Mouse (Mus musculus): ENCODE data around the gene Senp6. TPM values are rescaled to one million over a fixed set of nuclear protein-coding genes. Genes with fewer than 3 reads are reported as not detected.
A peak's percentile ranks its signal among the peaks of the same experiment; 100 is the strongest.
"Not testable (repeated sequence)": the region's sequence is repeated elsewhere in the genome, so short reads cannot be mapped to it uniquely, and the experiment has no call there.

Senp6 gene
- polyA plus RNA-seq, 1 experiment from 2014 or later: 87.8 TPM

GRCm38 (mm10) chr9:80052951-80053350, 13.8 kb upstream of the Senp6 start:
- H3K4me1 ChIP-seq: no peaks in the 10 kb centered on the region
- no peak overlapping the region for H3K4me2 ChIP-seq (replicated peaks)
- no peak overlapping the region for H3K27ac ChIP-seq
- WGBS: 81% methylated on average over 5 of the region's 5 CpGs
- ATAC-seq (ENCODE audit: low FRiP score, low read depth): no peak
- no peaks in the 10 kb centered on the region for H3K36me3 ChIP-seq
- H3K9ac ChIP-seq: no peak overlapping the region
- H3K27me3 ChIP-seq (replicated peaks): no peaks in the 10 kb centered on the region
- H3K4me3 ChIP-seq: no peak overlapping the region
- H3K9me3 ChIP-seq: 0 out of 2 replicates have a peak, but pooled peaks cover 7% of the 10 kb centered on the region

- H3K27ac ChIP-seq: no peak overlapping the region
Observed at GRCm38 (mm10) chr9:80057690-80058089, 9.0 kb upstream of the Senp6 start.

GRCm38 (mm10) chr9:80065495-80065894, 1.2 kb upstream of the Senp6 start:
- H3K4me3 ChIP-seq; ATAC-seq (ENCODE audit: low FRiP score, low read depth); H3K27me3 ChIP-seq (replicated peaks); H3K27ac ChIP-seq; H3K4me1 ChIP-seq; H3K9ac ChIP-seq; H3K36me3 ChIP-seq; H3K4me2 ChIP-seq (replicated peaks); H3K9me3 ChIP-seq: not testable (repeated sequence)
- WGBS: 88% methylated on average over 2 of the region's 2 CpGs

More at GRCm38 (mm10) chr9:80057690-80058089, 9.0 kb upstream of the Senp6 start:
- no peak overlapping the region for H3K4me3 ChIP-seq
- ATAC-seq (ENCODE audit: low FRiP score, low read depth): no peak
- 85% methylated on average over 2 of the region's 2 CpGs for WGBS
- H3K27me3 ChIP-seq (replicated peaks): no peaks in the 10 kb centered on the region
- H3K9ac ChIP-seq: no peak overlapping the region
- H3K36me3 ChIP-seq: no peaks in the 10 kb centered on the region
- H3K4me2 ChIP-seq (replicated peaks): no peak overlapping the region
- 0 out of 2 replicates have a peak, but pooled peaks cover 7% of the 10 kb centered on the region for H3K9me3 ChIP-seq
- H3K4me1 ChIP-seq: no peaks in the 10 kb centered on the region

GRCm38 (mm10) chr9:80067221-80068027, 721 bp downstream of the Senp6 start:
- WGBS: under 1% methylated on average over 91 of the region's 93 CpGs
- no peaks in the 10 kb centered on the region for H3K27me3 ChIP-seq (replicated peaks)
- no peaks in the 10 kb centered on the region for H3K36me3 ChIP-seq
- peak overlapping the region; percentile 60 for H3K4me2 ChIP-seq (replicated peaks)
- H3K4me3 ChIP-seq: peak overlapping the region; percentile 95
- H3K9me3 ChIP-seq: no peaks in the 10 kb centered on the region
- peaks cover 15% of the 10 kb centered on the region for H3K4me1 ChIP-seq
- ATAC-seq (ENCODE audit: low FRiP score, low read depth): peak; percentile 86
- peak overlapping the region; percentile 99 for H3K9ac ChIP-seq
- peak overlapping the region; percentile 100 for H3K27ac ChIP-seq

GRCm38 (mm10) chr9:80068028-80068515, 1.4 kb downstream of the Senp6 start:
- H3K27ac ChIP-seq: peak overlapping the region; percentile 100
- no peaks in the 10 kb centered on the region for H3K36me3 ChIP-seq
- H3K27me3 ChIP-seq (replicated peaks): no peaks in the 10 kb centered on the region
- H3K9ac ChIP-seq: peak overlapping the region; percentile 99
- peak overlapping the region; percentile 95 for H3K4me3 ChIP-seq
- no peaks in the 10 kb centered on the region for H3K9me3 ChIP-seq
- peak overlapping the region; percentile 60 for H3K4me2 ChIP-seq (replicated peaks)
- H3K4me1 ChIP-seq: peaks cover 15% of the 10 kb centered on the region
- no peak for ATAC-seq (ENCODE audit: low FRiP score, low read depth)
- 1% methylated on average over 18 of the region's 18 CpGs for WGBS

- peak overlapping the region; percentile 95 for H3K4me3 ChIP-seq
- H3K27me3 ChIP-seq (replicated peaks): no peaks in the 10 kb centered on the region
- no peak for ATAC-seq (ENCODE audit: low FRiP score, low read depth)
- H3K4me2 ChIP-seq (replicated peaks): peak overlapping the region; percentile 60
- peak overlapping the region; percentile 99; the same call in 1 of the 2 replicates for H3K9ac ChIP-seq
- H3K36me3 ChIP-seq: no peaks in the 10 kb centered on the region
- H3K27ac ChIP-seq: no peak overlapping the region
- WGBS: 51% methylated on average over 11 of the region's 11 CpGs
- no peaks in the 10 kb centered on the region for H3K9me3 ChIP-seq
- peaks cover 18% of the 10 kb centered on the region for H3K4me1 ChIP-seq
Observed at GRCm38 (mm10) chr9:80068735-80069315, 2.1 kb downstream of the Senp6 start.

GRCm38 (mm10) chr9:80070026-80070425, 3.3 kb downstream of the Senp6 start:
- ATAC-seq (ENCODE audit: low FRiP score, low read depth): no peak
- Histone ChIP-seq H3K36me3 (no peaks in the 10 kb centered on the region), H3K27me3 (replicated peaks) (no peaks in the 10 kb centered on the region), H3K9ac (no peak overlapping the region), H3K27ac (no peak overlapping the region), H3K4me1 (peaks cover 28% of the 10 kb centered on the region), H3K9me3 (no peaks in the 10 kb centered on the region), H3K4me3 (no peak overlapping the region), H3K4me2 (replicated peaks) (no peak overlapping the region)
- 86% methylated on average over 3 of the region's 3 CpGs for WGBS

GRCm38 (mm10) chr9:80071616-80072015, 4.9 kb downstream of the Senp6 start:
- H3K27ac ChIP-seq: no peak overlapping the region
- no peak for ATAC-seq (ENCODE audit: low FRiP score, low read depth)
- H3K4me1 ChIP-seq: peaks cover 31% of the 10 kb centered on the region
- WGBS: 54% methylated on average over 3 of the region's 3 CpGs
- no peak overlapping the region for H3K9ac ChIP-seq
- no peaks in the 10 kb centered on the region for H3K36me3 ChIP-seq
- no peak overlapping the region for H3K4me3 ChIP-seq
- no peak overlapping the region for H3K4me2 ChIP-seq (replicated peaks)
- no peaks in the 10 kb centered on the region for H3K27me3 ChIP-seq (replicated peaks)
- H3K9me3 ChIP-seq: no peaks in the 10 kb centered on the region

- Histone ChIP-seq H3K4me1 (peaks cover 31% of the 10 kb centered on the region), H3K36me3 (no peaks in the 10 kb centered on the region), H3K27ac (no peak overlapping the region), H3K4me3 (no peak overlapping the region), H3K9me3 (no peaks in the 10 kb centered on the region), H3K4me2 (replicated peaks) (no peak overlapping the region), H3K27me3 (replicated peaks) (no peaks in the 10 kb centered on the region), H3K9ac (no peak overlapping the region)
- 61% methylated on average over 1 of the region's 1 CpGs for WGBS
- no peak for ATAC-seq (ENCODE audit: low FRiP score, low read depth)
Observed at GRCm38 (mm10) chr9:80074067-80074466, 7.4 kb downstream of the Senp6 start.

- Histone ChIP-seq H3K4me1 (peaks cover 29% of the 10 kb centered on the region), H3K27me3 (replicated peaks) (no peaks in the 10 kb centered on the region), H3K9ac (no peak overlapping the region), H3K27ac (no peak overlapping the region), H3K4me3 (no peak overlapping the region), H3K4me2 (replicated peaks) (no peak overlapping the region), H3K9me3 (no peaks in the 10 kb centered on the region), H3K36me3 (no peaks in the 10 kb centered on the region)
- no peak for ATAC-seq (ENCODE audit: low FRiP score, low read depth)
Observed at GRCm38 (mm10) chr9:80074949-80075348, 8.2 kb downstream of the Senp6 start.

GRCm38 (mm10) chr9:80080941-80081340, 14.2 kb downstream of the Senp6 start:
- H3K9me3 ChIP-seq: no peaks in the 10 kb centered on the region
- ATAC-seq (ENCODE audit: low FRiP score, low read depth): no peak
- WGBS: 100% methylated on average over 1 of the region's 1 CpGs

GRCm38 (mm10) chr9:80084429-80085092, 17.9 kb downstream of the Senp6 start:
- ATAC-seq (ENCODE audit: low FRiP score, low read depth): 0 out of 2 replicates have a peak, but pooled peaks have one; percentile 26
- 48% methylated on average over 10 of the region's 10 CpGs for WGBS
- Histone ChIP-seq H3K27ac (no peak overlapping the region), H3K36me3 (0 out of 2 replicates have a peak, but pooled peaks cover 5% of the 10 kb centered on the region), H3K9ac (no peak overlapping the region), H3K4me2 (replicated peaks) (no peak overlapping the region), H3K9me3 (no peaks in the 10 kb centered on the region), H3K27me3 (replicated peaks) (no peaks in the 10 kb centered on the region), H3K4me3 (no peak overlapping the region), H3K4me1 (peaks cover 22% of the 10 kb centered on the region)

More at GRCm38 (mm10) chr9:80080941-80081340, 14.2 kb downstream of the Senp6 start:
- Histone ChIP-seq H3K27ac (no peak overlapping the region), H3K9ac (no peak overlapping the region), H3K36me3 (0 out of 2 replicates have a peak, but pooled peaks cover 5% of the 10 kb centered on the region), H3K4me3 (no peak overlapping the region), H3K27me3 (replicated peaks) (no peaks in the 10 kb centered on the region), H3K4me2 (replicated peaks) (no peak overlapping the region), H3K4me1 (peaks cover 28% of the 10 kb centered on the region)
